Mouse (Mus musculus) CH12.LX (cell line): ENCODE results near the gene 9330159F19Rik. TPM values are rescaled to one million over a fixed set of nuclear protein-coding genes. Genes with fewer than 3 reads are reported as not detected.

ENCODE experiments used
- DNase-seq: peaks from one replicate; pipeline ENCODE4 v3.0.0-alpha.2; 2013; ENCODE audit errors: extremely low read depth
- H3K27ac ChIP-seq: 2 replicates; pipeline ENCODE4 v1.5.1; 2012; ENCODE audit warnings: low read depth, mild to moderate bottlenecking, control low read depth, moderate library complexity; ENCODE audit not compliant: insufficient read depth
- H3K27me3 ChIP-seq: replicated peaks from 2 replicates; pipeline ENCODE3; 2012; ENCODE audit warnings: inconsistent platforms
- H3K36me3 ChIP-seq, 2 experiments: replicated peaks in 1 of 2; 2 replicates each; pipeline versions ENCODE3 to v1.6.1; 2012; ENCODE audit warnings: inconsistent platforms in 1 of 2, low read length in 1 of 2, mild to moderate bottlenecking in 1 of 2, mixed read lengths in 1 of 2, moderate library complexity in 1 of 2; ENCODE audit not compliant: control insufficient read depth in 1 of 2, insufficient read depth in 1 of 2
- H3K4me1 ChIP-seq, 2 experiments: 2 replicates each; pipeline ENCODE4 v1.6.1; 2012; ENCODE audit warnings: inconsistent platforms in 1 of 2, moderate library complexity in 1 of 2; ENCODE audit not compliant: insufficient read depth in 2 of 2, control insufficient read depth in 1 of 2
- H3K4me2 ChIP-seq: 2 replicates; pipeline ENCODE4 v1.6.1; 2012; ENCODE audit warnings: low read depth, mild to moderate bottlenecking, control low read depth; ENCODE audit not compliant: poor library complexity, insufficient read depth, severe bottlenecking
- H3K4me3 ChIP-seq, 3 experiments: fragments of 150-350 bp in 1 of 3; sonication (generic) in 1 of 3; replicated peaks in 1 of 3; 2 replicates each; pipeline versions ENCODE3 to v1.5.1; 2011 to 2012; ENCODE audit warnings: low read depth in 2 of 3, low read length in 2 of 3, mild to moderate bottlenecking in 2 of 3, moderate library complexity in 2 of 3, control low read depth in 1 of 3, improper control_type of control experiment in 1 of 3, inconsistent platforms in 1 of 3, mixed read lengths in 1 of 3; ENCODE audit not compliant: poor library complexity in 1 of 3
- H3K79me2 ChIP-seq: replicated peaks from 2 replicates; pipeline ENCODE4 v1.6.1; 2012; ENCODE audit warnings: mild to moderate bottlenecking, moderate library complexity; ENCODE audit not compliant: control insufficient read depth, poor library complexity, insufficient read depth, severe bottlenecking; ENCODE audit errors: extremely low read depth
- H3K9ac ChIP-seq: 2 replicates; pipeline ENCODE4 v1.6.1; 2012; ENCODE audit warnings: low read depth, mild to moderate bottlenecking, control low read depth, moderate library complexity; ENCODE audit not compliant: insufficient read depth
- H3K9me3 ChIP-seq: replicated peaks from 2 replicates; pipeline ENCODE3; 2012; ENCODE audit warnings: low read length, inconsistent platforms, mixed read lengths
- CHD2 ChIP-seq: IDR thresholded peaks from 2 replicates; pipeline ENCODE4 v1.6.1; 2011; ENCODE audit warnings: low read length, improper control_type of control experiment
- E2F4 ChIP-seq: IDR thresholded peaks from 2 replicates; pipeline ENCODE4 v1.6.1; 2011; ENCODE audit warnings: low read depth, low read length, improper control_type of control experiment; ENCODE audit not compliant: insufficient replicate concordance
- EP300 ChIP-seq: IDR thresholded peaks from 2 replicates; pipeline ENCODE4 v1.6.1; 2011; ENCODE audit warnings: low read length, improper control_type of control experiment
- ETS1 ChIP-seq: conservative IDR thresholded peaks from 2 replicates; pipeline ENCODE4 v1.6.1; 2012; ENCODE audit warnings: low read depth, mild to moderate bottlenecking, inconsistent platforms, low read length, improper control_type of control experiment, moderate library complexity
- IRF4 ChIP-seq: IDR thresholded peaks from 2 replicates; pipeline ENCODE4 v1.6.1; 2014; ENCODE audit warnings: low read depth, mild to moderate bottlenecking, inconsistent platforms, low read length, improper control_type of control experiment
- JUND ChIP-seq: conservative IDR thresholded peaks from 2 replicates; pipeline ENCODE4 v1.6.1; 2011; ENCODE audit warnings: low read depth, low read length, improper control_type of control experiment
- MAX ChIP-seq: IDR thresholded peaks from 2 replicates; pipeline ENCODE4 v1.6.1; 2011; ENCODE audit warnings: low read length, improper control_type of control experiment
- MXI1 ChIP-seq: IDR thresholded peaks from 2 replicates; pipeline ENCODE4 v1.6.1; 2011; ENCODE audit warnings: mild to moderate bottlenecking, low read depth, low read length, improper control_type of control experiment
- NELFE ChIP-seq: IDR thresholded peaks from 2 replicates; pipeline ENCODE4 v1.6.1; 2011; ENCODE audit warnings: low read depth, low read length, improper control_type of control experiment
- NRF1 ChIP-seq: IDR thresholded peaks from 2 replicates; pipeline ENCODE4 v1.6.1; 2014; ENCODE audit warnings: low read depth, mild to moderate bottlenecking, inconsistent platforms, low read length, improper control_type of control experiment, moderate library complexity
- PAX5 ChIP-seq: IDR thresholded peaks from 2 replicates; pipeline ENCODE4 v1.6.1; 2012; ENCODE audit warnings: low read length, inconsistent platforms, mixed read lengths
- POLR2A ChIP-seq: IDR thresholded peaks from 2 replicates; pipeline ENCODE4 v1.6.1; 2011; ENCODE audit warnings: low read depth, mild to moderate bottlenecking, improper control_type of control experiment, low read length
- POLR2AphosphoS2 ChIP-seq: IDR thresholded peaks from 2 replicates; pipeline ENCODE4 v1.6.1; 2011; ENCODE audit warnings: low read depth, low read length, improper control_type of control experiment
- RCOR1 ChIP-seq: conservative IDR thresholded peaks from 2 replicates; pipeline ENCODE4 v1.6.1; 2012; ENCODE audit warnings: low read depth, mild to moderate bottlenecking, inconsistent platforms, low read length, improper control_type of control experiment
- SIN3A ChIP-seq: IDR thresholded peaks from 2 replicates; pipeline ENCODE4 v1.6.1; 2012; ENCODE audit warnings: low read length, improper control_type of control experiment, inconsistent platforms
- SMC3 ChIP-seq: IDR thresholded peaks from 2 replicates; pipeline ENCODE4 v1.6.1; 2011; ENCODE audit warnings: low read depth, low read length, improper control_type of control experiment
- TBP ChIP-seq: conservative IDR thresholded peaks from 2 replicates; pipeline ENCODE4 v1.6.1; 2011; ENCODE audit warnings: low read depth, low read length, improper control_type of control experiment
- ZNF384 ChIP-seq: IDR thresholded peaks from 2 replicates; pipeline ENCODE4 v1.6.1; 2012; ENCODE audit warnings: low read depth, low read length, improper control_type of control experiment, inconsistent platforms
- dilution Hi-C: fragments of 300-500 bp; cut with MboI; formaldehyde crosslinking; loops from 2 replicates; pipeline ENCODE4 v1.14.3; 2020; ENCODE audit warnings: low sequenced_read_pairs; ENCODE audit not compliant: extremely low pct_unique_long_range_greater_than_20kb, extremely low pct_ligation_motif_present
- in situ Hi-C: fragments of 300-500 bp; cut with MboI; formaldehyde crosslinking; loops from 3 replicates; pipeline ENCODE4 v1.14.3; 2019; ENCODE audit warnings: low sequenced_read_pairs, low pct_ligation_motif_present, low pct_unique_long_range_greater_than_20kb, mixed read lengths
- polyA plus RNA-seq: library from polyadenylated mRNA; unstranded; fragments of >175 nt; gene quantifications from 2 replicates; pipeline ENCODE4 v1.2.1, GENCODE M21; 2012; ENCODE audit warnings: low read depth; ENCODE audit not compliant: insufficient read length
- total RNA-seq, 2 experiments: library from RNA; depleted of rRNA; stranded (reverse); fragments of 300-350 nt in 1 of 2; fragments of >200 nt in 1 of 2; gene quantifications; 2 replicates each; pipeline ENCODE4 v1.2.3; 2012 to 2014

9330159F19Rik gene
- total and polyA plus RNA-seq, 3 experiments: 0.07 TPM; not detected in 2

DNA sequence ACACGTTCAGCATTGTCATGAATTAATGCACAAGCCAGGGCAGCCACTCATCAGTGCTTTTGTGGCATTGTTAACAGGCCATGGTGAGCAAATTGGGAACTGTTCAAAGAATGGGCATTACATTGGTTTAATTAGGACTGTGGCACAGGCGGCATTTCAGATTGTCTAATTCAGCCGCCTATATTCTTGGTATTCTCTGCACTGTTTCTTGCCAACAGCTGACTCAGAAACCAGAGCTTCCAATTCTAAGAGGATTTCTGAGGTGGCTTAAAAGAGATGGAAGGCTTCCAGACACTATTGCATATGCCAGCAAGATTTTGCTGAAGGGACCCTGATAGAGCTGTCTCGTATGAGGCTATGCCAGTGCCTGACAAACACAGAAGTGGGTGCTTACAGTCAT, 34.5 kb upstream of the 9330159F19Rik start:
- Histone ChIP-seq H3K9ac (no peak overlapping the region), H3K79me2 (no peaks in the 10 kb centered on the region), H3K4me2 (no peak overlapping the region), H3K27ac (no peak overlapping the region), H3K4me3 (no peak overlapping the region), H3K4me1 (no peaks in the 10 kb centered on the region), H3K27me3 (no peaks in the 10 kb centered on the region), H3K9me3 (no peaks in the 10 kb centered on the region), H3K36me3 (no peaks in the 10 kb centered on the region)
- no peak for DNase-seq
- TF ChIP-seq IRF4: no peak
- TF ChIP-seq POLR2A: no peak
- TF ChIP-seq SIN3A: no peak
- no peak for TF ChIP-seq ZNF384
- no peak for TF ChIP-seq E2F4
- TF ChIP-seq RCOR1: no peak
- TF ChIP-seq MXI1: no peak
- no peak for TF ChIP-seq POLR2AphosphoS2
- TF ChIP-seq PAX5: no peak
- TF ChIP-seq TBP: no peak
- no peak for TF ChIP-seq JUND
- TF ChIP-seq MAX: no peak
- dilution Hi-C loops (no loop called here), in situ Hi-C loops (no loop called here)

DNA sequence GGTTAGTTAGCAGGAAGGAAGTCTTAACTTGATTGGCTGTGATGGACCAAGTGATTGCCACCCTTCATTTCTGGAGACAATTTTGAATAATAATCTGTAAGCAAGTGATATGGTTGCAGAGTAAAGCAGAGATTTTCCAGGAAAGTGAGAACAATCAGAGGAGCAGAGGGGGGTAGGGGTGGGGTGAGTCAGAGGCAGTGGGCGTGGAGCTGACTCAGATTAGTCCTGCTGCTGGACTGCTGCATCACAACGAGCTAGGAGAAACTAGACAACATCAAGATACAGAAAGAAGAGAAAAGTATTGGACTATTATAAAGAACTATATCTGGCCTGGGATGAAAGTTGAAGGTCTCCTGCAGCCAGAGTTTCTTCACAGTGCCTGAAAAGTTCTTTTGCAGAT, 33.4 kb upstream of the 9330159F19Rik start:
- no peak for DNase-seq
- Histone ChIP-seq H3K4me3 (no peak overlapping the region), H3K4me1 (no peaks in the 10 kb centered on the region), H3K27ac (no peak overlapping the region), H3K9me3 (no peaks in the 10 kb centered on the region), H3K79me2 (no peaks in the 10 kb centered on the region), H3K9ac (no peak overlapping the region), H3K36me3 (no peaks in the 10 kb centered on the region), H3K27me3 (no peaks in the 10 kb centered on the region), H3K4me2 (no peak overlapping the region)
- dilution Hi-C loops (no loop called here), in situ Hi-C loops (no loop called here)
- TF ChIP-seq SMC3: no peak
- TF ChIP-seq NELFE: no peak
- no peak for TF ChIP-seq NRF1
- TF ChIP-seq POLR2A: no peak

DNA sequence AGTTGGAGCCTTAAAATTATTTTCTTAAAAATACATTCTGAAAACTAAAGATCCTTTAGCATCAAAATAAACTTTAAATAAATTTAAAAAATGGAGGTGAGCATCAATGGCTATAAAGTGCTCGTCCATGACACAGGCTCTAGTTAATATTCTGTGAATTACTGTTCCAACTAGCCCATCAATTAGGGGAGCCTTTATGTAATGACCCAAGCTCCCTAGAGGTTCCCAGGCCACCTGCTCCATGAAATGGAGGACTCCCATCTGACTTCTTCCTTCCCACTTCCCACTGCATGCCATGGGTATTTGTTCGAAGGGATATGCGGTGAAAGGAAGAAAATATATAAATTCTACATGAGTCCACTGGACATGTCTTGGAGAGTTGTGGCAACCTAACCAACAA, 31.2 kb upstream of the 9330159F19Rik start:
- no peak overlapping the region for H3K9ac ChIP-seq
- in situ Hi-C loops (no loop called here), dilution Hi-C loops (no loop called here)
- H3K4me1 ChIP-seq: no peaks in the 10 kb centered on the region
- H3K79me2 ChIP-seq: no peaks in the 10 kb centered on the region
- H3K36me3 ChIP-seq: no peaks in the 10 kb centered on the region
- H3K4me3 ChIP-seq: no peak overlapping the region
- no peaks in the 10 kb centered on the region for H3K9me3 ChIP-seq
- TF ChIP-seq E2F4 (no peak), CHD2 (no peak), SIN3A (no peak), ETS1 (no peak), EP300 (no peak)
- no peak overlapping the region for H3K4me2 ChIP-seq
- no peak overlapping the region for H3K27ac ChIP-seq
- DNase-seq: no peak
- H3K27me3 ChIP-seq: no peaks in the 10 kb centered on the region
